Mouse (Mus musculus): ENCODE data around the gene Mrgprb8.
"Not testable (repeated sequence)": the region's sequence is repeated elsewhere in the genome, so short reads cannot be mapped to it uniquely, and the experiment has no call there.

Mrgprb8 gene

GRCm38 (mm10) chr7:48388226-48388625 is at the start of gene Mrgprb8:
Mrgprb8 (plus strand) TSS chr7:48388526.
- no peak for DNase-seq

- not testable (repeated sequence) for DNase-seq
These were observed 47.6 kb downstream of the Mrgprb8 start for GRCm38 (mm10) chr7:48435936-48436335.

GRCm38 (mm10) chr7:48436581-48436980 is 48.3 kb downstream of the Mrgprb8 start:
- DNase-seq = no peak

Data from kidney, postnatal 10 days (tissue).